Mouse (Mus musculus) ES-E14 (cell line): Measurements from ENCODE around the gene Epha1. TPM values are rescaled to one million over a fixed set of nuclear protein-coding genes. Genes with fewer than 3 reads are reported as not detected.

Experiments used
- DNase-seq: peaks from one replicate; pipeline ENCODE4 v3.0.0-alpha.2; 2013; ENCODE audit warnings: low read depth, low spot score
- H3K27ac ChIP-seq: 2 replicates; pipeline ENCODE4 v1.5.1; 2012; ENCODE audit warnings: low read depth, mild to moderate bottlenecking, low read length, moderate library complexity, mixed read lengths; ENCODE audit not compliant: poor library complexity, insufficient read depth, severe bottlenecking
- H3K36me3 ChIP-seq: 2 replicates; pipeline ENCODE4 v1.6.1; 2012; ENCODE audit warnings: mild to moderate bottlenecking, low read length, moderate library complexity, mixed read lengths; ENCODE audit not compliant: control insufficient read depth, poor library complexity, insufficient read depth, severe bottlenecking
- H3K4me1 ChIP-seq, 2 experiments: fragments of 150-350 bp in 1 of 2; sonication (generic) in 1 of 2; 2 replicates each; pipeline ENCODE4 v1.6.1; 2012; ENCODE audit warnings: low read length in 2 of 2, mild to moderate bottlenecking in 1 of 2, mixed read lengths in 1 of 2; ENCODE audit not compliant: control insufficient read depth in 2 of 2, insufficient read depth in 2 of 2, poor library complexity in 1 of 2
- H3K4me3 ChIP-seq, 2 experiments: fragments of 150-350 bp in 1 of 2; sonication (generic) in 1 of 2; 2 replicates each; pipeline ENCODE4 v1.5.1; 2012; ENCODE audit warnings: low read length in 2 of 2, low read depth in 1 of 2, mild to moderate bottlenecking in 1 of 2, mixed read lengths in 1 of 2; ENCODE audit not compliant: insufficient read depth in 1 of 2, poor library complexity in 1 of 2, severe bottlenecking in 1 of 2
- H3K9ac ChIP-seq: 2 replicates; pipeline ENCODE4 v1.6.1; 2012; ENCODE audit warnings: low read depth, mild to moderate bottlenecking, low read length, mixed read lengths; ENCODE audit not compliant: poor library complexity, insufficient read depth, severe bottlenecking
- H3K9me3 ChIP-seq: fragments of 150-350 bp; sonication (generic); 2 replicates; pipeline ENCODE4 v1.6.1; 2012; ENCODE audit warnings: low read depth, mild to moderate bottlenecking, low read length; ENCODE audit not compliant: control insufficient read depth, insufficient read depth
- CHD2 ChIP-seq: IDR thresholded peaks from 2 replicates; pipeline ENCODE4 v1.6.1; 2014; ENCODE audit warnings: mild to moderate bottlenecking, low read depth, low read length, inconsistent platforms
- HCFC1 ChIP-seq: IDR thresholded peaks from 2 replicates; pipeline ENCODE4 v1.6.1; 2012; ENCODE audit warnings: low read length, inconsistent platforms, borderline replicate concordance; ENCODE audit not compliant: insufficient read depth
- MAFK ChIP-seq: IDR thresholded peaks from 2 replicates; pipeline ENCODE4 v1.6.1; 2014; ENCODE audit warnings: mild to moderate bottlenecking, low read depth, low read length, inconsistent platforms; ENCODE audit not compliant: insufficient read depth
- ZC3H11A ChIP-seq: IDR thresholded peaks from 2 replicates; pipeline ENCODE4 v1.6.1; 2012; ENCODE audit warnings: low read depth, mild to moderate bottlenecking, inconsistent platforms, low read length, borderline replicate concordance
- ZNF384 ChIP-seq: IDR thresholded peaks from 2 replicates; pipeline ENCODE4 v1.6.1; 2012; ENCODE audit warnings: low read depth, low read length, inconsistent platforms
- in situ Hi-C, 2 experiments: fragments of 600-800 bp; cut with MboI; formaldehyde crosslinking; loops; one replicate each; pipeline ENCODE4 v1.15.1; 2025; ENCODE audit warnings: low sequenced_read_pairs in 2 of 2, inconsistent platforms in 1 of 2; ENCODE audit not compliant: unreplicated experiment in 2 of 2
- total RNA-seq: library from RNA; depleted of rRNA; stranded (reverse); fragments of 300-350 nt; gene quantifications from 2 replicates; pipeline ENCODE4 v1.2.3, GENCODE M21; 2012

Gene Epha1
- total RNA-seq, 1 experiment: 24.1 TPM

DNA sequence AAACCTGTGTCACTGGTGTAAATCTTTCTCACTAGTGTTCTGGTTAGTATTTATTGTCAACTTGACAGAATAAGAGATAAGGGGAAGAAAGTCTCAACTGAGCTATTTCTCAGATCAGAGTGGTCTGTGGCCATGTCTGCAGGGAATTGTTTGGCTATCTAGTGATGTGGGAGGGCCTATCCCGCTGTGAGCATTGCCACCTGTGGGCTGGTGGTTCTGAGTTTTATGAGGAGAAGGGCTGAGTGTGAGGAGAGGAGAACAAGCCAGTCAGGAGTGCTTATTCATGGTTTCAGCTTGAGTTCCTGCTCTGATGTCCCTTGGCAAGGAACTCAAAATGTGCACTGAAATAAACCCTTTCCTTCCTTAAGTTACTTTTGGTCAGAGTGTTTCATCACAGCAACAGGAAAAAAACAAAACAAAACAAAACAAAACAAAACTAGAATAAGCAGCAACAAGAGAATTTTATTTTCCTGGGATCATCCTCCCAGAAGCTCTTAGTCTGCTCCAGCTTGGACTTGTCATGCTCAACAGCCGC is 18.8 kb upstream of the Epha1 start:
- no peaks in the 10 kb centered on the region for H3K4me1 ChIP-seq
- H3K4me3 ChIP-seq: no peak overlapping the region
- H3K36me3 ChIP-seq: no peaks in the 10 kb centered on the region
- H3K27ac ChIP-seq: no peak overlapping the region
- DNase-seq: no peak
- H3K9me3 ChIP-seq: no peaks in the 10 kb centered on the region
- in situ Hi-C loops: no loop called here
- no peak overlapping the region for H3K9ac ChIP-seq
- TF ChIP-seq ZNF384 (no peak), ZC3H11A (no peak), HCFC1 (no peak)

GRCm38 (mm10) chr6:42385635-42386034 is 12.6 kb upstream of the Epha1 start:
- DNase-seq: no peak
- no peak overlapping the region for H3K9ac ChIP-seq
- no peak overlapping the region for H3K4me3 ChIP-seq
- no peaks in the 10 kb centered on the region for H3K4me1 ChIP-seq
- in situ Hi-C loops: no loop called here
- no peaks in the 10 kb centered on the region for H3K9me3 ChIP-seq
- TF ChIP-seq ZNF384 (no peak), HCFC1 (no peak), ZC3H11A (no peak), MAFK (no peak), CHD2 (no peak)
- no peaks in the 10 kb centered on the region for H3K36me3 ChIP-seq
- no peak overlapping the region for H3K27ac ChIP-seq

DNA sequence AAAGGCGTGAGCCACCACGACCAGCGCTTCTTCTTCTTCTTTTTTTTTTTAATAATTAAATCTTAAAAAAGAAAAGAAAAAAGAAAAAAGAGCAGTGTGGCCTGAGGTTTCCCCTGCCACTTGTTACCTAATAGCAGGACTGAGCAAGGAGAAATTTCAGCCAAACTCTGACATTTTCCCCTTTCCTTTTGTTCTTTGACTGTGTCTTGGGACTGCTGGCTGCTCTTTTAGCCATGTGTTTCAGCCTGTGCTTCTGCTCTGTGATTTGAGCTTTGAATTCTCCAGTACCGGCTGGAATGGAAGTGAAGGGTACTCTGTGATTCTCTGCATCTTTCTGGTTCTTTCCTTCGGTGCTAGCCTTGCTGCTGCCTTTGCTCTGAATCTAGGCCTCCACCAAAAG is 10.3 kb upstream of the Epha1 start:
- in situ Hi-C loops: no loop called here

DNA sequence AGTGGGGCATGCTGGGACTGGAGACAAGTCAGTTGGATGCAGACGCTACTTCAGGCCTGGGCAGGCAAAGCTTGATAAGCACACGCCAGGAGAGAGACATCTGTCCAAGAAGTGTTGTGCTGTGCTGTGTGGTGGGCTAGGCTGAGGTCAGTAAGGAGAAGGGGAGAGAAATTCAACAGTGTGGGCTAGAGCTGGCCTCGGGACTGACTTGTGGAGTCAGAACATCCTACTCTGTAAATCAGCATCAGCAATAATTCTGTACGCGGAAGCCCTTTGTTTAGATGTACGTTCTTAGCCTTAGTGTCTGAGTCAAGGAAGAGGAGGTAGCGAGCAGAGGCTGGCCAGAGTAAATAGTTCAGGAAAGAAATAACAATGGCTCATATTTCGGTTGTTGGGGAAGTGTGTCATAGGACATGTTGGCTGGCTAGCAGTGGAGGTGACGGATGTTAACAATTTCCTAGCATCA is 8.9 kb upstream of the Epha1 start:
- no peak overlapping the region for H3K27ac ChIP-seq
- in situ Hi-C loops: no loop called here
- no peak overlapping the region for H3K4me3 ChIP-seq
- H3K9me3 ChIP-seq: no peaks in the 10 kb centered on the region
- H3K4me1 ChIP-seq: no peaks in the 10 kb centered on the region; a peak in 1 of 4 replicates
- H3K9ac ChIP-seq: no peak overlapping the region
- DNase-seq: no peak
- no peaks in the 10 kb centered on the region for H3K36me3 ChIP-seq
- TF ChIP-seq MAFK: no peak
- no peak for TF ChIP-seq HCFC1
- TF ChIP-seq ZNF384: no peak
- TF ChIP-seq ZC3H11A: no peak
- no peak for TF ChIP-seq CHD2

More for the DNA sequence above, 10.3 kb upstream of the Epha1 start:
- H3K36me3 ChIP-seq: no peaks in the 10 kb centered on the region
- no peaks in the 10 kb centered on the region for H3K9me3 ChIP-seq
- no peak overlapping the region for H3K9ac ChIP-seq
- no peak for DNase-seq
- no peak overlapping the region for H3K27ac ChIP-seq
- TF ChIP-seq ZC3H11A (no peak), HCFC1 (no peak), MAFK (no peak), CHD2 (no peak), ZNF384 (no peak)
- H3K4me3 ChIP-seq: no peak overlapping the region
- no peaks in the 10 kb centered on the region; a peak in 1 of 4 replicates for H3K4me1 ChIP-seq

GRCm38 (mm10) chr6:42381221-42381620 is 8.2 kb upstream of the Epha1 start:
- in situ Hi-C loops: no loop called here
- no peaks in the 10 kb centered on the region; a peak in 1 of 4 replicates for H3K4me1 ChIP-seq
- H3K9ac ChIP-seq: no peak overlapping the region
- TF ChIP-seq CHD2 (no peak), ZNF384 (no peak), HCFC1 (no peak), ZC3H11A (no peak), MAFK (no peak)
- no peaks in the 10 kb centered on the region for H3K36me3 ChIP-seq
- no peaks in the 10 kb centered on the region for H3K9me3 ChIP-seq
- H3K4me3 ChIP-seq: no peak overlapping the region
- H3K27ac ChIP-seq: no peak overlapping the region; the same call in 1 of the 2 replicates
- DNase-seq: no peak
